Mouse (Mus musculus): Measurements from ENCODE around the gene Nlrp9a. TPM values are rescaled to one million over a fixed set of nuclear protein-coding genes. Genes with fewer than 3 reads are reported as not detected.

Nlrp9a gene
- total RNA-seq (2023), result not detected

DNA sequence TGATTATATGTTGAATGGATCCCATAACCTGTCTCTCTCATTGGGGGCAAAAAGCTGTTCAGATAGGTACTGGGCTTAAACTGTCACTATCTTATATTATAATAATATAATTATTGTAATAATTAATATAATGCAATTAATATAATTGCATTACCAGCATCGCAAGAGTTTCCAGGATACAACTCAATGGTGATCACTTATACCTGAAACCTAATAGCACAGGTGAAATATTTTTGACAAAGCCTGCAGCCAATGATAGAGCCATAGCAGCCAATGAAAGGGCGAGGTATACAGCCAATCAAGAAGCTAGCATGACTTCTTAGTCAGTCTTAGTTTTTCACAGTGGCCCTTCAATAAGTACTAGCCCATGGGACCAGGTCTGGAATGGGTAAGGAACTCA is at the start of gene Nlrp9a:
Gene Nlrp9a (plus strand): TSS at position 301 of the 400 bp plus-strand sequence.

DNA sequence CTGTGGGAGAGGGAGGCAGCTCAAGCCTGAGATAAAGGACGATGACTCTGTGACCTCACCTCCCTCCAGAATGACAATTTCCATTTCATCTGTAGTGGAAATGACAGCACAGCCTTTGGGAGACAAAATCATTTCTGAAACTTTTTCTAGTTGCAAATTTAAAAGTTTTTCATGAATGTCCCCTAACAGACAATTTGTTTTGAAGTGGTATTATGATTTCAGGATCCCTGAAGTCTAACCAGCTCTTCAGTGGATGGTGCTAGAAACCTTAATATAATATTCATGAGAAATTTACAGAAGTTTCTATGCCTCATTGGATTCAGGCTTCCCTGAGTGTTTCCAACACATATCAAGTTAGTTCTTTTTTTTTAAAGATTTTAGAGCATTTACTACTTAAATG is 83.5 kb downstream of the Nlrp9a start, which contains the start of gene Vmn1r185:
Gene Vmn1r185 (minus strand): TSS at position 101 of the 400 bp plus-strand sequence.

Other genes with a start within 250 kb of the Nlrp9a start
- gene Cyp2a4, start 227.9 kb upstream of the Nlrp9a start, total RNA-seq (2023), result not detected
- gene Nlrp9c, start 131.3 kb upstream of the Nlrp9a start, total RNA-seq (2023), result not detected
- not detected for gene Nlrp4a, start 99.9 kb upstream of the Nlrp9a start, total RNA-seq (2023)
- gene Vmn1r185, start 83.4 kb downstream of the Nlrp9a start, total RNA-seq (2023), result not detected
- not detected for gene Cyp2b23, start 151.4 kb downstream of the Nlrp9a start, total RNA-seq (2023)
- not detected for gene Cyp2b19, start 222.1 kb downstream of the Nlrp9a start, total RNA-seq (2023)

All from CD4-positive naive resting alpha-beta T cell, adult 76 days (primary cell).